Mouse (Mus musculus) cerebral cortex, adult 2 months (tissue): Measurements from ENCODE around the gene Cbx4.

Experiments used
- WGBS: fragments of 180-500 bp; shearing (Covaris S2); methylation state at CpG from one replicate; pipeline ENCODE4 v1.1.7; 2018; 5-methylcytosine and 5-hydroxymethylcytosine counted together

Gene Cbx4

DNA sequence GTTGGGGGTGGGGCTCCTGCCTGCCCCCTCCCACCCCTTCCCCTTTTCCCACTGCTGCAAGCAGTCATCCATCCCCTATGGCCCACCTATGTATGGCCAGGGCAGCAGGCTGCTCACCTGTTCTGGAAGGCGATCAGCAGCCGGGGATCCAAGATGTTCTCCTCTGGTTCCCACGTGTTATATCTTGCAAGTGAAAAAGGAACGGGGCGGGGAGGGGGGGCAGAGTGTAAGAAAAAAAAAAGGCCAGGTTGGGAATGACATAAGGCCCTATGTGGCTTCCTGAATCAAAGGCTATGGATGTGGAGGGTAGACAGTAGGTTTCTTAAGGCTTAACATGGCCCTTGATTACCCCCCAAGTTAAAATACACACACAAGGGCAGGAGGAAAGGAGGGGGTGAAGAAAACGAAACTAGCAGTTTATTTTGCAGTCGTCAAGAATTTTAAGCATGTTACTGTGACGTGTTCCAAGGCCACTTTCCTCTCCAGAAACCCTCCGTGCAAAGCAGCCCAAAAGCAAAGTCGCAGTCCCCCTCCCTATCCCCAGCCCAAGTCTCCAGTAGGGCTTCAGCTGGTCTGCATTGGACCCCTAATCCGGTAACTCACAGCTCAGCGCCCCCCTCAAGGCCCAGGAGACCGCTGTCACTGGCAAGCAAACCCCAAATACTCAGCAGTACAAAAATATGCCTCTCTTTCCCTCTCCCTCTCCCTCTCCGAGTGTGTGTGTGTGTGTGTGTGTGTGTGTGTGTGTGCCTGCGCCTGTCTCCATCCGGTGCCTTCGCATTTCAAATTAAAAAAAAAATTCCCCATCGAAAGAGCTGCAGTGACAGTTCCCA, 1.4 kb downstream of the Cbx4 start:
- 2% methylated on average over 18 of the region's 18 CpGs for WGBS

DNA sequence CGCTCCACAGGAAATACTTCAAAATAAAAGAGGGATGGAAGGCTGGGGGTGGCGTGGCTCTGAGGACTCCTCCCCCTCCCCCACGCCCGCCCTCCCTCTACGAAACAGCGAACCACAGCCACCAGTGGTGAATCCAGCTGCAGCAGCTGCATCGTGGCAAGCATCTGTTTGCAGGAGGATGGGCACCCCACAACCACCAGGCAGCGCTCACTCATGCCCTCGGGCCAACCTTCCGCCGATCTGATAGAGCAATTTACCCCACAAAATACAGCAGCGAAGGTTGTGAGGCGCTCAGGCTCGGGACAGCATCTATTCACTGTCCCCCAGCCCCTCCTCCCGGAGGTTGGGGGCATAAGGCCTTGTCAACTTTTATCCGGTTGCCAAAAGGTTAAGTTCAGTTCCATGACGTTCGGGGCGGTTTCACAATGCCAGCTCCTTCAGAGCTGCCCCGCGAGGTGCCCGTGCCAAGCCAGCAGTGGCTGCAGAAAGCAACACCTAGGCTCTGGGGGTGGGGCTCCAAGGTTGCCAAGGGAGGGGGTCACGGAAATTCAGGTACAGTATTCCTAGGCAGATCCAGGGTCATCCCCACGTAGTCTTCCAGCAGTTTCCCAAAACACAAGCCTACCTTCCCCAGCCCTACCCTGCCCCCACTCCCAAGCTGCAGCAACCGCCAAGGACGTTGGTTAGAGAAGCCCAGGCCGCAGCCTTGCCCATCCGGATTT, 2.1 kb downstream of the Cbx4 start:
- WGBS = 11% methylated on average over 28 of the region's 28 CpGs

DNA sequence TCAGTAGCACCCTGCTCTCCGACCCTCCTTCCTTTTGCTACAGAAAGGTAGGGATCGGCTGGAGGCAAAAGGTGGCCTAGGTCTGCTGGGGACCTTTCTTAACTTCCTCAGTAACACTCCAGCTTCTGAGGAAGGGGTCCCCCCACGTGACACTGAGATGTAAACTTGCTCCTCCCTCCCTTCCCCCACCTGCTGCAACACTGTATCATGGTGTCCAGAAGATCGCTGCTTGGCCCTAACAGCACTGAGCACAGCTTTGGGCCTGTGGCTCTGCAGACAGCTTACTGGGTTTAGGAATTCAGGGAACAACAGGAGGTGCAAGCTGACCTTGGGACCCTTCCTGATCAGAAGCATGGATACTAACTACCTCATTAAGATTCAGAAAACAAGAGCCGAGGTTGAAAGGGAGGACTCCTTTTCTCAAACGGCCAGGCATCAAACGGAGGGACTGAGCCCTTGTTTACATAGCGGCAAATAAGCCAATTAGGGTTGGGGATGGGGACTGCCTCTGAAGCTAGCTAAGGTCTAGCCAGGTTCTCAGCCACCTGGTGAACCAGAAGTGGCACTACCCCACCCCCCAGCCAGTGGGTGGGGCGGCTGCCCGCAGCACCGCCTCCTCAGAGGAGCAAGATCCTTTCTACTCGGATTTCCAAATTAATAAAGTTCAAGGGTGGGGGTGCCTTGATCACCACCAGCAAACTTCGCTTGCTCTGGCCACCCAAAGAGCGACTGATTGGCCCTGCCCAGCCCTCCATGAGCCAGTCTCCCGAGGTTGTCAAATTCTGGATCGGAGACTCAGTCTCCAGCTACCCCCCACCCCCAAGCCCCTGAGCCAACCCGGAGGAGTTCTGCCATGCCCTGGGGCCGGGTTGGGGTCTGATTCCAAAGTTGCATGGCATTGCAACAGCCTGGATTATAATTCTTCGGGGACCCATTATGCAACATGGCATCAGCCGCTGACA, 3.1 kb downstream of the Cbx4 start:
- WGBS = 42% methylated on average over 20 of the region's 20 CpGs

DNA sequence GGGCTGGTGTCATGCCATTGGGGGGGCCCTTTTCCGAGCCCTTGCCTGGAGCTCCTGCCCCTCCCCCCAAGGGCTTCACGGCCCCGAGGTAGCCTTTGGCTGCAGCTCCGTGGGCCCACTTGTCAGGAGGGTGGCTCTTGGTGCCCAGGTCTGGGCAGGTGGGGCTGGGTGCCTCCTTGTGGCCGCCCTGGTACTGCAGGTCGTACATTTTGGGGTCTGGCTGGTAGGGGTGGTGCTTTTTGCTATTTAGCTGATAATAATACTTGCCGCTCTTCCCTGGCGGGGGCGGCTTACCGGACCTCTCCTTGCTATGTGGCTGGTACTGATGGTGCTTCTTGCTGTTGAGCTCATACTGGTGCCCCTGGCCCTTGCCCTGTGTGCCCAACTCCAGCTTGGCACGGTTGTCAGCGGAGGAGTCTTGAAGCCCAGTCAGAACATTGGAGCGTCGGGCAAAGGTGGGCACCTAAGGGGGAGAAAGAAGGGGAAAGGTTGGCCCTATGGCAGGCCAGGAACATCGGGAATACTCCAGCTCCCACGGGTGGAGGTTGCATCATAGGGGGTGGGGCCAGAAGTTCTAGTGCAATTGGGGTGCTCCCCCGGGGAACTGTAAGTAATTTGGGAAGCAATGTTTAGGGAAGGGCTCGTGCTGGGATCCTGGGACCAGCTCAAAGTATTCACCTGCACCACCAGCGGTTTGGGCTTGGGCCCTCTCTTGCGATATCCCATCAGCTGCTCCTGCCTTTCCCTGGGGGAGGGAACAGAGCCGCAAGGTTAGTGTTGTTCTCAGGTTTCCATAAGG, 4.0 kb downstream of the Cbx4 start:
- WGBS = 44% methylated on average over 21 of the region's 21 CpGs

DNA sequence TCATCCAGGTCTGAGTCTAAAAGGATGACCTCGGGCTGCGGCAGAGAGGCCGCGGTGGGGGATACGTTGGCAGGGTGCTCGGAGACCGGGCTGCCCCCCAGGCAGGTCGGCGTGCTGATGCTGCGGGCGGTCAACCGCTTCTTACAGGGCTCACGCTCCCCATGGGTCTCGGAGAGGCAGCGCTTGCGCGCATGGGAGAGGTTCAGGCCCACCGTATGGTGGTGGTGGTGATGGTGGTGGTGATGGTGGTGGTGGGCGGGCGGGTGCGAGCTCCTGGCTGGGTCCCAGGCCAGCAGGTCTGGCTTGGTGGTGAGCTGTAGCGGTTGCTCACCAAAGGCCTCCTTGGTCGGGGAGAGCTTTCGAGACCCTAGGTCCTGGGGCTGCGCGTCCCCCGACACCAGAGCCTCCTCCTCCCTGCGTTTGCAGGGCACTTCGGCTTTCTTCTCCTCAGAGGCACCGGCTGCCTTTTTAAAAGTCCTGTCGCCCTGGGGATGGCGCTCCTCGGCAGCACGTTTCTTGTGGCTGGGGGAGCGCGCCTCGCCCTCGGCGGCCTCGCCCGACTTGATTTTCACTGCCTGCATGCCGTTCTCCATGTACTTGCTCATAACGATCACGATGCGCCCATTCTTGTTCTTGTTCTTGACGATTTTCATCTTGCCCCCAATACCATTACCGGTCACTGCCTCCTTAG, 4.7 kb downstream of the Cbx4 start:
- WGBS = 61% methylated on average over 47 of the region's 47 CpGs

DNA sequence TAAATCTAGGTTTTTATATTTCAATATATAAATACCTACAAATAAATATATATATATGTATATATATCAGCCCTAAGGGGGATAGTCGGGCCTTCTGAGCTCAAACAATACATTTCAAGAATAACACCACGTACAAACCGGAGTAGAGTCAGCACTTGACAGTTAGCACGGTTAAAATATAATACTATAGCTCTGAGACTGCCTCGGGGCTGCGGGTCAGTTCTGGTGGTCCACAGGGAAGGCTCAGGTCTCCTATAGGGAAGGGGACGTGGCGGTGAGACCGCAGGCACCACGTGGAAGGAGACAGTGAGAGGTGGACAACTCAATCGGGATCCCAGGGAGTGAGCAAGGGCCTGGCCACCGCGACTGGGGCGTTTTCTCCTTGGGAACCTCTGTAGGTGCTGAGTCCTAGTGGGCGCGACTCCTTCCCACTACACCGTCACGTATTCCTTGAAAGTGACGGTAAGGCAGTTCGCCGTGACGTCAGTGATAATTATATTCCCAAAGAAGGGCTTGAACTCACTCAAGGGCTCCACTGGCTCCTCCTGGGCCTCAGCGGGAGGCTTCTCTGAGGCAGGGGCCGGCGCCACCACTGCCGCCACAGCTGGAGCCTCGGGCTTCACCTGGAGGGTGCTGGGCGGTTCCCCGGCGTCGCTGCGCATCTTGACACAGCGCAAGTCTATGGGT, 5.4 kb downstream of the Cbx4 start:
- 65% methylated on average over 33 of the region's 33 CpGs for WGBS

DNA sequence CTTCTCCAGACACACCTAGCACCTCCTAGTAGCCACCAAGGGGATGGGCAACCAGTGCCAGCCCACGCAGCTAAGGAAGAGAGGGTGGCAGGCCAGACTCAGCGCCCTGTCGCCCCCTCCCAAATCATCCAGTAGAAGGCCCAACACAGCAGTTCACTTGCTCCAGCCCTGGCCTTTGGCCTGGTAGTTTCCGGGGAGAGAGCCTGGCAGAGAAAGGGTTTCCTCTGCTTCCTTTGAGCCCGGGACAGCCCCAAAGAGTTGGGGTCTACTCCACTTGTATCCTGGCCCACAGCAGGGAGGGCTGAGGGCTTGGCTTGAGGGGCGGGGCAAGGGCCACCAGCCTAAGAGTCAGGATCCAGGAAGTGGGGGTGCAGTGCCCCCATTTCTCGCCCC, 6.6 kb downstream of the Cbx4 start:
- WGBS = 53% methylated on average over 7 of the region's 7 CpGs

DNA sequence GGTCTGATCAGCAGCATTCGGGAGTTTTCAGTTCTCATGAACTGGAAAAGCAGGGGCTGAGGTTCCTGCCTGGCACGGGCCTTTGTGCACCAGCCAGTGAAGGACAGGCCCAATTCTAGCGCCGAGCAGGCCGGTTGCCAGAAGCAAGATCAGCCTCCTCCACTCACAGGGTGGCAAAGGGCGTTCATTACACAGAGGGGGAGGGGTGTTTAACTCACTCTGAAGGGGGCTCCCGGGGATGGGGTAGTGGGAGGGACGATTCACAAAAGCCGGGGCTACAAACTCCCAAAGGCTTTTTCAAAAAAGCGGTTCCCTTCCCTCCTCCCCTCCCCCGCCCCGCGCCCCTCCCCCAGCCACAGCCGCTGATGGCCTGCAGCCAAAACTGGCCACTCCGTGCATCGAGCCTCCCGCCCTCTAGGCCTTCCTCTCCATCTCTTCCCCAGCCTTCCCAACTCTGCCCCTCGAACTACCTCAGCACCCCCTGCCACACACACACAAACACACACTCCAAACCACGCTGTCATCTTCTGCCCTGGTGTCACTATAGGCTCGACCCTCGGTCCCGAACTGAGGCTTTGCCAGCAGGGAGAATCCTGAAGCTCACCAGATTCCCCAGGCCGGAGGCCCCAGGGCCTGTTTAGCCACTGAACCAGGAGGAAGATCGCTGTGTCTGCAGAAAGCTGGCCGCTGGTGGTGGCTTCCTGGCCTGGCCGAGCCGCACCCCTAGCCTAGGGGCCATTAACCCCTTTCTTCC, 7.2 kb downstream of the Cbx4 start:
- 23% methylated on average over 25 of the region's 27 CpGs for WGBS

DNA sequence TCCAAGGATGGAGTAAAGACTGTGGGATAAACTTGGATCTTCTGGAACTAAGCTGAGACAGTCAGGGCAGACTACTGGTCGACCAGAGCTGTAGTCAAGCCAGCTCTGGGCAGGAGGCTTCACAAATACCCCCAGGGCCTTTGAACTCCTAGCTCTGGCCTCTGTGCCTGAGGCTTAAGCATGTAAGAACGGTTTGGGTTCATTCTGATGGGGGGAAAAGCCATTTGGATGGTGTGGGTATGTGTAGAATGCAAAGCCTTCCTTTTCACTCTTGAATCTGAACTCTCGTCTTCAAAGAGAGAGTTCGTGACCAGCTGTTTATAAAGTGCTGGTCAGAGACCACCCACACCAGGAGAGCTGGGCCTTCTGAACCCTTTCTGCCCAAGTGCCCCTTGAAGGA, 8.3 kb downstream of the Cbx4 start:
- 84% methylated on average over 4 of the region's 4 CpGs for WGBS

DNA sequence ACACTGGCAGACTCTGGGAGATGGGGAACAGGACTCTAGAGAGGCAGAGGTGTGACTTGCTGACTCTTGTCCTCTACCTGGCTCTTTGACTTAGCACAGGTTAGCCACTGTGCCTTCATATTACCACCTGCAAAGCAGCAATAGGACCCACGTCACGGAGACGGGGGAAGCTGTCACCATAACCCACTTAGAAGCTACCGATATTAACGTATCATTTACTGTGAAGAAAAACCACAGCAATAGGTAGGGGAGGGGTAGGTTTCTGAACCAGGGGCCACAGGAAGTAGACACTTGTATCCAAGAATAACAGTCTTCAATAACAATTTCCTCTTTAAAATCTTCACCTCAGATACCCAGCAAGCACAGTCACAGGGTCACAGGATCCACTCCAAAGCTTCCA, 10.2 kb downstream of the Cbx4 start:
- WGBS = 91% methylated on average over 5 of the region's 5 CpGs

DNA sequence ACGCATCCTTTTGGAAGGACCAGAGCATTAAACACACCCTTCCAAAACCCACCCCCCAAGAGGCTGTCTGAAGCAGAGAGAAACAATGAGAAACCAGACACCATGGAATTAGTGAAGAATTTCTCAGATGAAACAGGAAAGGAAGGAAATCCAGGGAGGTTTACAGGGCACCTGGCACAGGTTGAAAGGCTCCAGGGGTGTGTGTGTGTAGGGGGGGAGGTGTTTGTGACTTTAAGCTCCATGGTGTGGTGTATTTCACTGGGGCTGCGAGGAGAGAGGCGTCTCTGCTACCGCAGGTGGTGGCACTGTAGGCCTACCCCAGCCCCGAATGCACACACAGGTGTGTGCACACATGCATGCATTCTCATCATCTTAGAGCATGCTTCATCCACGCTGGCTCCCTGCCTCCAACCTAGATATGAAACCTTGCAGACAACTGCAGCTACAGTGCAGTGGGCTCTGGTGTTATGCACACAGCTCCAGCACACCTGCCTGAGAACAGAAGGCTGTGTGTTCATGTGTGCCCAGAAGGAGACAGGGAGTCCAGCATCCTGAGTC, 12.1 kb downstream of the Cbx4 start:
- WGBS = 81% methylated on average over 6 of the region's 6 CpGs

DNA sequence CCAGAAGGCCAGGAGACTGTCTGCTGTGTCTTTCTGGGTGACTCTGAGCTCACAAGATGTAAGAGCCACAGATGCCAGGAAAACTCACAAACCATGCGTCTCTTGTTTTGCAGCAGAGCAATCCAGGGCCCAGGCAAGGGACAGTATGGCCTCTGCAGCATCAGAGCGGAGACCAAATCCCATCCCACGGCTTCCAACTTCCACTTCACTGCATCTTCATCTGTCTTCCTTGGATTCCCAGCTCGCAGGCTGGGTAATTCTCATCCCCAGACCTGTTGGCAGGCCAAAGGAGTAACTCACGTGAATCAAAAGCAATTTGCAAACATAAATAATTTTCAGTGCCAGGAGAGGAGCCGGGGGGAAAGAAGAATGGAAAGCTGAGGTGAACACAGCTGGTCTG, 13.0 kb downstream of the Cbx4 start:
- 76% methylated on average over 6 of the region's 6 CpGs for WGBS

DNA sequence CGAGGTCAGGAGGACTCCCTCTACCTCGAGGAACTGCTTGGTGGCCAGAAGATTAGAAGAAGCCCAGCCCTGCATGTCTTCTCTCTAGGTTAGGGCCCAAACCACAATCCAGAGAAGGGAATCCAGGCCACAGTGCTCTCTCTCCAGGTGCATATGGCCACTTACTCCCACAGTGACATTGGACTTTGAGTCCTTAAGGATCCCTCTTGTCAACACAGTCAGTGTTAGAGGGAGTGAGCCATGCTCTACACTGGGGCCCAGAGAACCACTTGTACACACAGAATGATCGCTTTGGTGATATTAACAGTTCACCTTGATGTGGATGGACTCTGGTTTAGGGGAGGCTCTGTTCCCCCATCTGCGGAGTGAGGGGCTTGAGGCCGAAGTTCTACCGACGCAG, 13.8 kb downstream of the Cbx4 start:
- 86% methylated on average over 7 of the region's 7 CpGs for WGBS

DNA sequence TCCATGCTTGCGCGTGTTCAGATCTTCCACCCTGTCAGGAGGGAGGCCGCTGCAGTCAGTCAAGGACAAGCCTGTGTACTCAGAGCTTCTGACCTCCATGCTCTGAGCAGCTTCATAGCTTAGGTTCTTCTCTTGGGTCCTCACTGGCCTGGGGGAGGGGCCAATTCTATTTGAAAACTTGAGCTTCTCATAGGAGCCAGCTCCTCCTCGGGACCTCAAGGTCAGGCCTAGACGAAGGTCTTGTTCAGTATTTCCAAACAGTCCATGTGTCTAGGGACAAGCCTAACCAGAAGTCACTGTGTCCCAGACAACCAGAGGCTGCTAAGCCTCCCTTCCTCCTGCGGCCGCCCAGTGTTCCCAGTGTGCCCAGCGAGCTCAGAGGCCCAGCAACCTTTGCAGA, 19.2 kb downstream of the Cbx4 start:
- 91% methylated on average over 8 of the region's 8 CpGs for WGBS

DNA sequence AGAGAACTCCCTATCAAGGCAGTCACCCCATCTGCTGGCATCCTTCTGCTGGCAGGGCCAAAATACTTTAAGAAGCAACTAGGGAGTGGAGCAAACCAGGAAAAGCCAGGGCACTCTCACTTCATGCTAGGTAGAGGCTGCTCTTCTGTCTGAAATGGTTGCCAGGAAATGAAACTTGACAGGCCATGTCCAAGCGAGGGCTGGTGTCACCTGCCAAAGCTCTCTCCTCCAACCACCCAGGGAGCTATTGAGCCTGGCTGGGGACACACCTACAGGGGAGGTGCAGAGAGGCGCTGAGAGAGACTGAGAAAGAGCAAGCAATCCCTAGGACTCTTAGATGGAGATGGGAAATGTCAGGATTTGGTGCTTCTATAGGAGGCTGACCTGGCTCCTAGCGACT, 26.8 kb downstream of the Cbx4 start:
- 69% methylated on average over 3 of the region's 3 CpGs for WGBS

DNA sequence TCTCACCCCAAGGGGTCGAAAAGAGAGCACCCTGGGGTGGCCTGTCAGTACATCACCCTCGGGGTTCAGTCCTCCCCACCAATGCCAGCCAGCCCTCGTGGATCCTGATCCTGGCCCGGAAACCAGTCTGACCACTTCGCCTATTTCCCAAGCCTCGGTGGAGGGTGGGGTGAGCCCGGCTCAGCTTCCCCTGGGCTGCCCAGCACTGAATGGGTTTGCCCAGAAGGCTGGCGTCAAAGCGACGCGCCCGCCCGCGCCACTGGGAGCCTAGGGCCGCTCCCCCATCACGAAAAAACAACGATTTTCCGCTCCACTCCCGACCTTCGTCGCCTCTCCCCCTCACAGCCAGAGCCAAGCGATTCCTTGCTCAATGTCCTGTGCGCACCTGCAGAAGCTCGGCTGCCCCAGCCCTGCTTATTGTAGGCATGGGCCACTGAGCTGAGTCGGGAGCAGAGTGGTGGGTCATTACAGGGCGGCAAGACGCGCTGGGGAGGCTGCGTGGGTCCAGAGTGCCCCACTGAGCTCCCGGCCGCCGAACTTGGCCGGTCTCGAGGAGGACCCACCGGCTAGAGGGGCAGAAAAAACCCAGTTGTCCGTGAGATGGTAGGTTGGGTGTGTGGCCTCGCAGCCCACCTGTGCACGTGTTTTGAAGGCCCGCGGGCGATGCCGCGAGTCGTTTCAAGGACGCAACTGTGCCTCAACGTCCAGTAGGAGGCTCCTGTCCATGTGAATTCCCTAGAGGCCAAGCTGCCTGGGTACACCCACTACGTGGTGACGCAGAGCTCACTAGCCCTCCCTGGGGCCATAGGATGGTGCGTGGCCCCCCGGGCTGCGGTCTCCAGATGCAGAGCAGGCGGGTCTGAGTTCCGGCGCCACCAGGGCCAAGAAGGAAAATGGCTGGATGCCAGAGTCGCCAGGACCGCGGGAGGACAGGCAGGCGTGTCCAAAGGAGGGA, 27.7 kb downstream of the Cbx4 start:
- 7% methylated on average over 58 of the region's 58 CpGs for WGBS

DNA sequence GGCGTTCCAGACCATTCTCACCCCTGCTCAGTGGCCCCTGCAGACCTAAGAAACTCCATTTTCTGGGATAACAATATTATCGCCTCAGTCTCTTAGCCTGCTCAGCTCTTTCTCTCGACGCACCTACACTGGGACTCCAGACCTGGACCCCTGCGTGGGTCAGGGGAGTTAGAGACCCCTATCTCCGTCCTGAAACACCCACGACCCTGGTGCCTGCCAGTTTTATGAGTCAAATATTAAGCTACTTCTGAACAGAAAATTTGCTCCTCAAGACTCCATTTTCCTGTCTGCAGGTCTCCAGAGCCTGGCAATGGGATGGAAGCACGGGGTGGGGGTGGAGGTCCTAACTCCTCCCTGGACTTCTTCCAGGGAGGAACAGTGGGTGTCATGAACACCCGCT, 28.7 kb downstream of the Cbx4 start:
- WGBS = 15% methylated on average over 9 of the region's 9 CpGs
